Mouse (Mus musculus) gastrocnemius, postnatal 14 days (tissue): ENCODE measurements around the gene Panx3. TPM values are rescaled to one million over a fixed set of nuclear protein-coding genes. Genes with fewer than 3 reads are reported as not detected.
A peak's percentile ranks its signal among the peaks of the same experiment; 100 is the strongest.

Experiments
- DNase-seq: peaks from one replicate; pipeline ENCODE4 v3.0.0; 2021; ENCODE audit warnings: mixed read lengths
- intact Hi-C: fragments of 180-260 bp; cut with DNase I; formaldehyde crosslinking; loops from one replicate; pipeline ENCODE4 v1.15.1; 2025; ENCODE audit warnings: low total_unique reads
- long read RNA-seq, 2 experiments: library from polyadenylated mRNA; stranded (forward); transcript quantifications; one replicate each; pipeline ENCODE4 v2.0.0; 2021
- total RNA-seq, 2 experiments: library from RNA; stranded (reverse); gene quantifications; 2 replicates each; pipeline ENCODE4 v1.2.3; 2021

Gene Panx3
- not detected for total RNA-seq
- long read RNA-seq, experiment 1: 0 reads
- long read RNA-seq, experiment 2: 0 reads

- intact Hi-C loops: no loop called here
- DNase-seq: no peak
Observed at GRCm38 (mm10) chr9:37669115-37669514, at the start of gene Panx3. Panx3 (minus strand) TSS chr9:37669235.

DNA sequence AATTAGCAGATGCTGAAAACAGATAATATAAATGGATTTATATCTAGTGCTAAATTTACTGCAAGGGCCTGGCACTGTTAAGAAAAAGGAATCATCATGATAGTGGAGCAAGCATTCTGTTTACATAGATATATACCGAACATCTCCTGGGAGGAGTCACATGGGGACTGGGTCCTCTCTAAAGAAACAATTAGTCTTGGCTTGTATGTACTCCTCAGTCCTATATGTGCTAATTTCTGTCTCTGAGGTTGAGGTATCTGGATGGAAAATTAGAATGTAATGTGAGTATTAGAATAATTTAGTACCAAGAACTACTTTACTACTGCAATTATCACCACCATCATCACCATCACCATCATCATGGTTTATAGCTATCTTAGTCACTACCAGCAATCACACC is 47.1 kb upstream of the Panx3 start, which contains the start of gene Olfr160:
Gene Olfr160, minus strand, starts transcription at position 101 of the 400 bp plus-strand sequence.
- intact Hi-C loops: no loop called here

DNA sequence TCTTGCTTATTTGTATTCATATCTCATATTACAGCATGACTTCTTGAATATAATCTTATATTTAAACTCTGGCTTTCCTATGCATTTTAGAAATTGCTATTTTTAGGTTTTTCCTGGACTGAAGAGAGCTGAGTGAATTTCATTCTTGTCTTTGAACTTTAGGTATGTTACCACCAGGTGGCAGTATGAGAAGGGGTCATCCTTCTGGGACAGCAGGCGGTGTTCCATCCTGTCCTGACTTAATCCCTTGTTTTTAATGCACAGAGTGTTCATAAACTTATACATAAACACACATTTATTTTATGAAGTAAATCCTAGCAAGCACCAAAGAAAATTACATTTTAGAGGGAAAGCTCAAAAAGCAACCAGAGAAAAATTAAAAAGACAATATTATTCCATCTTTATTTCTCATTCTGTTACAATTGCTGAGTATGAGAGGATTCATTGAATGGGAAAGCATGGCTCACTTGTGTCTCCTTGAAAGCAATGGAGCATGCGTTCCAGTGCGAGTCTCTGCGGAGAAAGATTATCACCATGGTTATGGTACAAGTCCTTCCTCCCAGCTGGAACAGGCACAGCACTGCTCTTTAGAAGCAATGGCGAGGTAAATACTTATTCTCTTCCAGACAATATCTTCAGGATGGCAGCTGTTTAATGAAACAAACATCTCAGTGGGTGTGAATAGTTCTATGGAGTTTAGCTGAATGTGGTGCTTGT is 21.1 kb upstream of the Panx3 start:
- DNase-seq: no peak
- intact Hi-C loops: loop anchor here (10.0 kb wide), 1 partner anchor 245 kb away; no protein-coding TSS in a partner anchor

More for the DNA sequence above, 47.1 kb upstream of the Panx3 start, which contains the start of gene Olfr160:
- no peak for DNase-seq

GRCm38 (mm10) chr9:37687941-37688303 is 18.9 kb upstream of the Panx3 start:
- intact Hi-C loops: loop anchor here (10.0 kb wide), 1 partner anchor 247 kb away; no protein-coding TSS in a partner anchor
- DNase-seq: no peak

DNA sequence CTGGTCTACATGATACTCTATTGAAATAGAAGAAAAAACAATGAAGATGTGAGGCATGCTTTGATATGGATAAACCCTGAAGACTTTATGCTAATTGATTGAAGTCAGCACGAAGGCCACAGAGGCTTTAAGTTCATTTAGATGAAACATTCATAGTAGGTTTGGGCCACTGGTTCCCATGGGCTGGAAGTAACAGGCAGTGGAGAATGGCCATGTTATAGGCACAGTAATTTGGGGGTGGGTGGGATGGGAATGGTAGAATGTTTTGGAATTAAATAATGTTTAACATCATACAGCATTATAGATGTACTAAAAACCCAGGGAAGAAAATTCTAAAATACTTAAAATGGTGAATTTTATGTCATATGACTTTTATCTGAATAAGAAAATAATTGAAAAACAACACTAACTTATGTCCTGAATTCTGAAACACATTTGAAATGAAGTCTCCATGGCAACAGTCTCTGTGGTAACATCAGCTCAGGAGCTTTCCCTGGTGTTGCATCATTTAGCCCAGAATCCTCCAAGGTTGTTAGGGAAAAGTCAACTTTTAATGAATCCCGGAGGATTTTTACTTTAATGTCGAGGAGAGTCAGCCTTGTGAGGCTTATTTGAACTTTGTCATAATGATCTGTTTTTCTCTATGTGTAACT is 18.4 kb upstream of the Panx3 start:
- intact Hi-C loops: loop anchor here (10.0 kb wide), 1 partner anchor 247 kb away; no protein-coding TSS in a partner anchor
- DNase-seq: no peak

GRCm38 (mm10) chr9:37681123-37681522 is 12.1 kb upstream of the Panx3 start:
- no peak for DNase-seq
- intact Hi-C loops: loop anchor here (10.0 kb wide), 1 partner anchor 254 kb away; no protein-coding TSS in a partner anchor

- DNase-seq: no peak
- intact Hi-C loops: no loop called here
Observed at GRCm38 (mm10) chr9:37675287-37675686, 6.3 kb upstream of the Panx3 start.

DNA sequence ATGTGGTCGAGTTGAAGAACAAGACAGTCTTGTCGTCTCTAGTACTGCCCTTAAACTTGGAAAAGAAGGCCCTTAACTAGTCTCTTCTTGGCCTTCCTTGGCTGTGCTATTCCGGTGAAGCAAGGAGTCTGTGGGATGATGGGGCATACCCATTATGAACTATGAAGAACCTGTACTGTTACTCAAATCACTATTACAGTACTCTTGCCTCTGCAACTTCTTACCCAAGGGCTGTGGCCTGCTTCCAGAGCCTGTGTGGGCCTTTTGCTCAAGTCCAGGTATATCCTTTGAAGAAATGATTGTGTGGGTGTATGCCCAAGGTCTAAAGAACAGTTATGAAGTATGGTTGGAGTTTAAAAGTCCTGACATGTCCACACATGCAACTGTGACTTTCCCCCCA is 1.2 kb upstream of the Panx3 start:
- intact Hi-C loops: no loop called here
- DNase-seq: no peak

DNA sequence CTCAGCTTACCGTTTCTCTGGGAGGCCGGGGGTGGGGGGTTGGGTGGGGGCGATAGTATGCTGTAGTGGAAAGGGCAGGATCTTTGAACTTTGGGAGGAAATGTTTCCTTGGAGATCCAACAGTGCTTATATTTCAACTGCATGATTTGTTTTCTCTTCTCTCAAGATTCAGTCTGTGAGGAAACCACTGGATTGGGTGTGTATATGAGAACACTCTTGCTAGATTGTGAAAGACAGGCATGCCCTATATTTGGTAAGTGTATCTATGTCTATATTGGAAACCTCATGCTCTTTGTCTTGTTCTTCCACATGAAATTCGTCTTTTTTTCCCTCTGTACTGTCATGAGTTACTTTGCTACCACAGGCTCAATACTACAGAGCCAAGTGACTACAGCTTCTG is 643 bp upstream of the Panx3 start:
- intact Hi-C loops: no loop called here
- DNase-seq: no peak

DNA sequence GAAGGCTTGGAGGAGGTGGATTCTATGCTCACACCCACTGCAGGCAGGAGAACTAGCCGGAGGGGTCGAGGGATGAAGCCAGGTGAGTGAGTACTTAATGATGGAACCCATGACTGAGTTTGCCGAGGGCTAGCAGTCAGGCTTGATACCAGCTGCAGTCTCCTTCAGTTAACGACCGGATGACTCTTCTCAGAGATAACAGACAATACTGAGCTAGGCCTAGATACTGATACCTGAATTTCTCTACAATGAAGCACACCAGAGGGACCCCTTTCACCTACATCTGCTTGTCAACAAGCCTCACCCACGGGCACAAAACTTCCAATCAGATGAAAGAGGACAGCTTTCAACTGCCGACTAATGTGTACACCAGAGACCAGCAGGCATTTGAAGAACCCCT is 3.0 kb downstream of the Panx3 start:
- intact Hi-C loops: no loop called here
- DNase-seq: no peak

- DNase-seq: no peak
Observed at GRCm38 (mm10) chr9:37664604-37665003, 4.4 kb downstream of the Panx3 start.

DNA sequence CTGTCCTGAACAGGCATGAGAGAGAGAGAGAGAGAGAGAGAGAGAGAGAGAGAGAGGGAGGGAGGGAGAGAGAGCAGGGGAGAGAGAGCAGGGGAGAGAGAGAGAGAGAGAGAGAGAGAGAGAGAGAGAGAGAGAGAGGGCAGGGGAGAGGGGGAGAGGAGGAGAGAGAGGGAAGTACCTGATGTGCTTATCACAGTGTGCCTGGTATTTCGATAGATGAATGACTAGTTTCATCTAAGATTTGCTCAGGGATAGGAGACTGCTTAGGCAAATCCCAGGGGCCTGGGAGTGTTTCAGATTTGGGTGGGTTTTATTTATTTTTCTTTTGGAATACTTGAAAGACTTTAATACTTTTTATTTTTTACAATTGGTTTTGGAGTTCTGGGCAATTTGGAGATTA is 5.8 kb downstream of the Panx3 start:
- intact Hi-C loops: no loop called here
- DNase-seq: no peak

More at GRCm38 (mm10) chr9:37664604-37665003, 4.4 kb downstream of the Panx3 start:
- intact Hi-C loops: no loop called here

- no peak for DNase-seq
- intact Hi-C loops: no loop called here
Observed at GRCm38 (mm10) chr9:37659413-37659812, 9.6 kb downstream of the Panx3 start.

- intact Hi-C loops: no loop called here
- DNase-seq: peak; percentile 84
Observed at GRCm38 (mm10) chr9:37656931-37657481, 12.0 kb downstream of the Panx3 start, which contains the start of gene Tbrg1. Tbrg1 (minus strand) TSS chr9:37657312.

DNA sequence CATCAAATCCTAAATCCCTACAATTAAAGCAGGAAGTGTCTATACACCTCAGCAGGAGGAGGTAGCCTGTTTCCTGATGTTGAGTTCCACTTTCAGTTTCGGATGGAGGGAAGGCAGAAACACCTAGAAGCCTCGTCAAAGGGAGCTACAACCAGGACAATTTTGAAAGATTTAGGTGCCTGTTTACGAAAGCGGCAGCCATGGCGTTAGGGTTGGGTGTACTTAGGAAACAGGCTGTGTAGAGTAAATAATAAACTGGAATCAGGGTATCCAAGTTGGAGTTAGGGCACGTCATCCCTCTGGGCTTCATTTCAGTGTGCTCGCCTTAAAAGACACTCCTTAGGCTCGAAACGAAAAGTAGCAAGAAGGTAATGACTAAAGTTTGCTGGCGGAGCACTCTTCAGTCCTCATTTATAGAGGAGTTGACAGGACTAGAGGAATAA is 12.6 kb downstream of the Panx3 start:
- no peak for DNase-seq
- intact Hi-C loops: no loop called here

DNA sequence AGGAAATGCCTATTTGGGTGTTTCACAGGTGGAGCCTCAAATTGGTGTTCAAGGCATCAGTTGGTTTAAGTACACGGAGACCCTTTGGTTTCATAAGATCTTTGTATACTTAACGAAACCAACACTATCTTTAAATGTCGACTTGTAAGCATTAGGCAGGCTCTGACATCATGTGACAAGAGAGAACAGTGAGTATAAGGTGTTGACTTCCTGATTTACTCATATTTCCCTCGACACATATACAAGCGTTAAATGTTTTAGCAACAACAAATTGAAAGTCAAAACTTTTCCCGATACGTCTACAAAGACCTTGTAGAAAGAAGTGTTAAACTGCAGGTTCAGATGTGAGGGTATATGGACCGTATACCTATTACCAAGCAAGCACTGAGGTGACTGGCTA is 13.1 kb downstream of the Panx3 start:
- DNase-seq: no peak
- intact Hi-C loops: no loop called here

DNA sequence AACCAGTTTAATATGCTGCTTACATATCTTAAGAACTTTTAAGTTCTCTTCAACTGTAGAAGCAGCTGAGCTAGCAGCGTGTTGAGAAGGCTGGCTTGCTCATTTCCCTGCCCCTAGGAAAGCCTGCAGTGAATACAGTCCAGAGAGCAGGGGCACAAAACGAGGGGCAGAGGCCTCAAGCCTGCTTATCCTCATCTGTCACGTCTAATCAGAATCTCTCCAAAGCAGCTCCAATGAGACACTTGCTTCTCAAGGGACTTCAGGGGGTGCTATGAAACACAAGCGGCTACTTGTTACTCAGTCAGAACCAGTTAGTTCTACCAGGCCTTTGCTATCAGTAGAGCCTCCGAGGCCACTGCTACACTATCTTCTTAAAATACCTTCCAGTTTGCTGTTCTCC is 15.2 kb downstream of the Panx3 start:
- no peak for DNase-seq

GRCm38 (mm10) chr9:37650639-37651038 is 18.4 kb downstream of the Panx3 start:
- DNase-seq: no peak
- intact Hi-C loops: no loop called here

More for the DNA sequence above, 15.2 kb downstream of the Panx3 start:
- intact Hi-C loops: no loop called here

DNA sequence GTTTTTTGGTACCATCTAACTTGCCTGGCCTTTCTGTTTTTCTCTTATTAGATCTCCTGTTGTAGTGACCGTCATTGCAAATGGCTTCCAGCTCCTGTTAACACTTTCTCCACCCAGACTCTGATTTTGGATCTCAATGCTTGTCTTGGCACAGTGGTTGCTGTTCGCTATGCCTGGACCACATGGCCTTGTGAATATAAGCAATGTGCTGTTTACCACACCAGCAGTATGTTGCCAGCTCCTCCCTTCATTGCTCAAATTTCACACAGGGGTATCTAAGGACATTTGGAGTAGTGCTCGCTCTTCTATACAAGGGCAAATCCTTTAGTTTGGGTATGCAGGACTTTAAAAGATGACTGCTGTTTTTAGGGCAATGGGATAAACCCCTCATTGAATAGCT is 22.8 kb downstream of the Panx3 start:
- intact Hi-C loops: no loop called here
- DNase-seq: no peak

- intact Hi-C loops: no loop called here
Observed at GRCm38 (mm10) chr9:37638721-37639120, 30.3 kb downstream of the Panx3 start.

More at GRCm38 (mm10) chr9:37638721-37639120, 30.3 kb downstream of the Panx3 start:
- DNase-seq: no peak
